Mouse (Mus musculus) testis, adult 2 months (tissue): ENCODE measurements around the gene Cela3a. TPM values are rescaled to one million over a fixed set of nuclear protein-coding genes. Genes with fewer than 3 reads are reported as not detected.
"Not testable (repeated sequence)": the region's sequence is repeated elsewhere in the genome, so short reads cannot be mapped to it uniquely, and the experiment has no call there.

Source experiments
- H3K27ac ChIP-seq: fragments of 200-500 bp; 2 replicates; pipeline ENCODE4 v1.5.1; 2012; ENCODE audit warnings: low read depth, low read length; ENCODE audit not compliant: control insufficient read depth, insufficient read depth
- H3K27me3 ChIP-seq: fragments of 200-500 bp; 2 replicates; pipeline ENCODE4 v1.6.1; 2012; ENCODE audit warnings: mild to moderate bottlenecking, low read length, moderate library complexity; ENCODE audit not compliant: control insufficient read depth, insufficient read depth
- H3K36me3 ChIP-seq: fragments of 200-500 bp; 2 replicates; pipeline ENCODE4 v1.6.1; 2012; ENCODE audit warnings: mild to moderate bottlenecking, low read length; ENCODE audit not compliant: control insufficient read depth, insufficient read depth
- H3K4me1 ChIP-seq: fragments of 200-500 bp; 2 replicates; pipeline ENCODE4 v1.6.1; 2012; ENCODE audit warnings: low read length; ENCODE audit not compliant: control insufficient read depth, insufficient read depth
- H3K4me3 ChIP-seq: fragments of 200-500 bp; 2 replicates; pipeline ENCODE4 v1.5.1; 2012; ENCODE audit warnings: low read depth, mild to moderate bottlenecking, low read length, moderate library complexity, mixed read lengths; ENCODE audit not compliant: control insufficient read depth
- CTCF ChIP-seq: fragments of 200-500 bp; IDR thresholded peaks from 2 replicates; pipeline ENCODE4 v1.5.1; 2012; ENCODE audit warnings: low read depth, mild to moderate bottlenecking, inconsistent platforms, low read length, moderate library complexity; ENCODE audit not compliant: control insufficient read depth, insufficient read depth, insufficient replicate concordance
- POLR2A ChIP-seq: fragments of 200-500 bp; IDR thresholded peaks from 2 replicates; pipeline ENCODE4 v1.6.1; 2012; ENCODE audit warnings: low read depth, mild to moderate bottlenecking, inconsistent platforms, low read length, moderate library complexity; ENCODE audit not compliant: control insufficient read depth
- polyA plus RNA-seq: library from polyadenylated mRNA; depleted of rRNA; stranded (reverse); fragments of >200 nt; gene quantifications from 2 replicates; pipeline ENCODE4 v1.2.3, GENCODE M21; 2012

Gene Cela3a
- polyA plus RNA-seq, 1 experiment, result not detected

DNA sequence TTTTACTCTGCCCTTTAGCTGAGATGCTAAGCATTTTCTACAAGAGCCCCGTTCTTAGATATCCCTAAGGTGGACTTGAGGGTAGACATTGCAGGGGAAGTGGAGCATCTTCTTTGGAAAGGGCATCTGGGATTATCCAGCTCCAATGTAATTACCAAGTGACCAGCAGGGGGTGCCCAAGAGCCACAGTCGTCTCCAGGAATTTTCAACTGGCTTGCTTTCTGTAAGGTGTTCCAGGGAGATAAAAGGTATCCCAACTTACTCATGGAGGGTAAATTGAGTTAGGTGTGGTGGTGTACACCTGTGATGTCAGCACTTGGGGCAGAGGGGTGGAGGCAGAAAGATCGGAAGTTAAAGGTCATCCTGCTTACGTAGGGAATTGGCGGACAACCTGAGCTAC, 34.0 kb upstream of the Cela3a start:
- Histone ChIP-seq H3K36me3 (no peaks in the 10 kb centered on the region), H3K27ac (no peak overlapping the region), H3K4me1 (0 out of 2 replicates have a peak, but pooled peaks cover 2% of the 10 kb centered on the region), H3K4me3 (no peak overlapping the region), H3K27me3 (no peaks in the 10 kb centered on the region)
- peak; percentile 47; the same call in 1 of the 2 replicates for TF ChIP-seq CTCF
- no peak for TF ChIP-seq POLR2A

DNA sequence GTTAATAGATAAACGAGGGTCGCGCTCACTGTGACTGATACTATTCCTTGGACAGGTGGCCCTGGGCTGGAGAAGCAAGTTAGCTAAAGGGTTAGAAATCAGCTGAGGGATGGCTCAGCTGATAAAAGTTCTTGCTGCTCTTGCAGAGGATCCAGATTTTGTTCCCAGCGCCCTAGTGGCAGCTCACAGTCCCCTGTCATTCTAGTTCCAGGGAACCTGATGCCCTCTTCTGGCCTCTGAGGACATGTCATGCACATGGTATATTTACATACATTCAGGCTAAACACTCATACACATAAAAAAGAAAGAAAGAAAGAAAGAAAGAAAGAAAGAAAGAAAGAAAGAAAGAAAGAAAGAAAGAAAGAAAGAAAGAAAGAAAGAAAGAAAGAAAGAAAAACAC, 31.7 kb upstream of the Cela3a start:
- Histone ChIP-seq H3K27ac (no peak overlapping the region), H3K4me1 (no peaks in the 10 kb centered on the region), H3K4me3 (no peak overlapping the region), H3K36me3 (no peaks in the 10 kb centered on the region), H3K27me3 (no peaks in the 10 kb centered on the region)
- no peak for TF ChIP-seq POLR2A
- TF ChIP-seq CTCF, result no peak

DNA sequence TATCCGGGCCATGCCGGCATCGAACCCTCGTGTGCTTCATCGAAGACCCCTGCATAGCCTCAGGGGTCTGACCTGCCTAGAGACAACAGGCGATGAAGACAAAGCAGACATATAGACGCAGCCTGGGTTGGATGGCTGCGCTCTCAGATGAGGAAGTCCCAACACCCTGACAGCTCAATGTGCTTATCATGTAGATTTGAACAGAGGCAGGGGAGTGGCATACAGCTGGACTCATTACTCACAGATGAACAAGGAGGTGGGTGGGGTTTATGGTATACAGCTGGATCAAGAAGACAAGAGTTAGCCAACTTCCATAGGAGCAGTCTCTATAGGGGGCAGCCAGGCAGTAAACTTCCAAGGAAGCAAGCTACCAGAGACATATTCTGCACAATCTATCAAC, 29.3 kb upstream of the Cela3a start:
- H3K27ac ChIP-seq, result no peak overlapping the region
- TF ChIP-seq POLR2A, result no peak
- no peak for TF ChIP-seq CTCF
- H3K4me3 ChIP-seq, result no peak overlapping the region
- no peaks in the 10 kb centered on the region for H3K36me3 ChIP-seq
- H3K27me3 ChIP-seq, result no peaks in the 10 kb centered on the region
- no peaks in the 10 kb centered on the region for H3K4me1 ChIP-seq

DNA sequence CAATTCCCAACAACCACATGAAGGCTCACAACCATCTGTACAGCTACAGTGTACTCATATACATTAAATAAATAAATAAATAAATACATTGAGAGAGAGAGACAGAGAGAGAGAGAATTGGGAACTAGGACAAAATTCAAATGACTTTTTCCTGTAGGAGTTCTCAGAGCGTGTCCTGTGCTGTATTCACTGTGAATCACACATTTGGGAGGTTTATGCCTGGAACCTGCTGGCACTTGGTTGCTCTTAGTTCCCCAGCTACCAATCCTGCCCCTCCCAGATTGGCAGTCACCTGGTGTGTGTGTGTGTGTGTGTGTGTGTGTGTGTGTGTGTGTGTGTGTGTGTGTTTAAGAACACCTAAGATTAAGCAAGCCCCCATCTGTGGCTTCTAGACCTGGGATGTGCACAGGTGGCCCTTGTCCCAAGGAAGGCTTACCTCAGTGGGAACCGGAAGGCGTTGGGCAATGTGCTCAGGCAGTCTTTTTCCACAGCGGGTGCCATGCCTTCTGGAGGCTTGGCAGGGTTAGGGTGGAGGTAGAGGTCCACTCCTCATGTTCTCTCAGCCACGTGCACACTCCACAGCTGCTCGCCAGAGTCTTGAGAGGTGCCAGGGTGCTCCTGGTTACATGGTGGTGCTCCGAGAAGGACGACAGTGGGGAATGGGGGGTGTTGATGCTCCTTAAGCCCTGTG, 27.5 kb upstream of the Cela3a start:
- H3K27ac ChIP-seq, result no peak overlapping the region
- H3K27me3 ChIP-seq, result no peaks in the 10 kb centered on the region
- no peak overlapping the region for H3K4me3 ChIP-seq
- no peaks in the 10 kb centered on the region for H3K4me1 ChIP-seq
- H3K36me3 ChIP-seq, result no peaks in the 10 kb centered on the region
- TF ChIP-seq CTCF, result no peak
- no peak for TF ChIP-seq POLR2A

DNA sequence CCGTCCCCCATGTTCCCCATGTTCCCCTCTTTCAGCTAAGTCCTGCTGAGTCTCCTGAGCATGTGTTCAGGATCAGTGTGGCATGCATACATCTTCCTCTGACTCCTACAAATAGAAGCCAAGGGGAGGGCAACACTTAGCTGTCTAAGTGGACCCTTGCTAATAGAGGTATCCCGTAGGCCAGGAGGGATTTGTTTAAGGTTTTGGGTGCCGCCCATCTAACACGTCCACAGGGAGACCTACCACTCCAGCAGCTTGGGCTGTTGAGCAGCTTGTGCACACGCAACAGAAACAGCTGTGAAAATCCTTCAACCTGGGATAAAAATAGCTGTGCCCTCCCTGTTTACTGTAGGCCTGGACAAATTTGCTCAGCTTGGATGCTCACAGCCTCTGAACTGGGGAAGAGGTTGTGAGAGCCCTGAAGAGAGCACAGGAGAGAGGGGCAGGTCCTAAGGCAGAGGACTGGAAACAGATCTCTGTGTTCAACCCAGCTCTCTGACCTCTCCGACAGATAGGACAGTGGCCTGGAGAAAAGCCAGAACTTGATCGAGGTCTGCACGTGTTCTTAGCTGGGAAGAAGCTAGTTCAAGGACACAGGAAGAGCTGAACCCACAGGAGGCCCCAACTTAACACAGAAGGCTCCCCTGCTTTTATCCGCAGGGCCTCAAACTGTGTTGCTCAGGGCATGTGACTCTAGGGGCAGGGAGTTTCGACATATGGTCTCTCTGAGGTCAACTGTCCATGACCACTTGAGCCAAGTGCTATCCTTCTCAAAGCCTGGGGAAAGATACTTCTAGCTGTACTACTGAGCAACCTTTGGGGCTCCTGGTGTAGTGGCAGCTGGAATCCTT, 23.3 kb upstream of the Cela3a start:
- peak overlapping the region; percentile 44 for H3K27ac ChIP-seq
- not testable (repeated sequence) for H3K4me3 ChIP-seq, H3K36me3 ChIP-seq, H3K27me3 ChIP-seq, H3K4me1 ChIP-seq

DNA sequence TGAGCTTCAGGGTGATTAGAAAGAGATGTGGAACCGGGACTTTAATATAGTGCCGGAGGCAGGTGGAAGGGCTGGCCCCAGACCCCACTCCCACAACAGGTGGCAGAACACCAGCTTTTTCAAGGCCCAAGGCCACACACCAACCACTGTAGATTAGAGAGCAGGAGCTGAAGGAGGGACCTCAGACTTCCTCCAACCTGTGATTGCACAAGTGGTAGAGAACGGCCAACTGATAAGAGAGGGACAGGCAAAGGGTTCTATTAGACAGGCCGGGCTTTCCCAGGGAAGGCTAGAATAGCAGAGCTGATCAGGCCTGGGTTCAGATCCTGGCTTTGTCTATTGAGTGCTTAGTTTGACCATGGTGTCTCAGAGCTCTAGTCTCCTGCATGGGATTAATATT, 20.9 kb upstream of the Cela3a start, which contains the start of gene Cela3b:
Gene Cela3b, minus strand, starts transcription at position 39 of the 400 bp plus-strand sequence.
- TF ChIP-seq CTCF, result no peak
- no peak for TF ChIP-seq POLR2A
- Histone ChIP-seq H3K4me1 (peaks cover 3% of the 10 kb centered on the region; the same call in 1 of the 2 replicates), H3K4me3 (no peak within 1 kb of the TSS), H3K27me3 (no peaks in the 10 kb centered on the region), H3K27ac (no peak within 1 kb of the TSS), H3K36me3 (no peaks in the 10 kb centered on the region)

DNA sequence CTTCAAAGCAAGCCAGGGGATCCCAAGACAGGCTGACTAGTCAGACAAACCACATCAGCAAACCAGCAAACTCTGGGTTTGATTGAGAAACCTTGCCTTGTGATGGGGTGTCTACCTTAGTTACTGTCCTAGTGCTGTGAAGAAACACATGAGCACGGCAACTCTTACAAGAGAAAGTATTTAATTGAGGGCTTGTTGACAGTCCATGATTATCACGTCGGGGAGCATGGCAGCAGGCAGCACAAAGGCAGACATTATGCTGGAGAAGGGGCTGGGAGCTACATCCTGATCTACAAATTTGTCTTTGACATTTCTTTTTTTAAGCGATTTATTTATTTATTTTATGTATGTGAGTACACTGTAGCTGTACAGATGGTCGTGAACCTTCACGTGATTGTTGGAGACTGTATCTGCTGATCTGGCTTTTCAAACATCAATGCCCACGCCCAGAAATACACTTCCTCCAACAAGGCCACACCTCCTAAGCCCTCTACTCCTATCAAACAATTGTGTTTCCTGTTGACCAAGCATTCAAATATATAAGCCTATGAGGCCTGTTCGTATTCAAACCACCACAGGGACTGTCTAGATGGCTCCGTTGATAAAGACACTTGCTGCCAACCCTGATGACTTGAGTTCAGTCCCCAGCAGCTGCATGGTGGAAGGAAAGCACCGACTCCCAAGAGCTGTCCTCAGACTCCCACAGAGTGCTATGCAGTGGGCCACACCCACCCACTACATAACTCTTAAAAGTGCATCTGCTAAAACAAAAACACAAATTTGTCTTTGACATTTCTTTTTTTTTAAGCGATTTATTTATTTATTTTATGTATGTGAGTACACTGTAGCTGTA, 8.3 kb upstream of the Cela3a start:
- TF ChIP-seq POLR2A (no peak), CTCF (no peak)
- H3K4me3 ChIP-seq, result no peak overlapping the region
- no peaks in the 10 kb centered on the region for H3K27me3 ChIP-seq
- H3K4me1 ChIP-seq, result no peaks in the 10 kb centered on the region
- no peaks in the 10 kb centered on the region for H3K36me3 ChIP-seq
- H3K27ac ChIP-seq, result no peak overlapping the region
